Mouse (Mus musculus) hindbrain, embryonic 10.5 days (tissue): ENCODE results near the gene Krtap19-5. TPM values are rescaled to one million over a fixed set of nuclear protein-coding genes. Genes with fewer than 3 reads are reported as not detected.

Source experiments
- polyA plus RNA-seq: library from polyadenylated mRNA; unstranded; fragments of >200 nt; fragmentation: Nextera tagmentation; extraction: Ambion mirVana; gene quantifications from 2 replicates; pipeline ENCODE4 v1.2.1, GENCODE M21; 2016

Krtap19-5 gene
- polyA plus RNA-seq, 1 experiment from 2014 or later, result not detected

Other genes starting within 250 kb of the Krtap19-5 start
- not detected in 2 replicates for gene Krtap26-1, start 248.7 kb downstream of the Krtap19-5 start, polyA plus RNA-seq
- not detected in 2 replicates for gene Krtap27-1, start 224.8 kb downstream of the Krtap19-5 start, polyA plus RNA-seq
- gene 2310061N02Rik, start 188.5 kb downstream of the Krtap19-5 start, polyA plus RNA-seq, result not detected in 2 replicates
- not detected in 2 replicates for gene Krtap13-1, start 167.6 kb downstream of the Krtap19-5 start, polyA plus RNA-seq
- gene Krtap13, start 144.8 kb downstream of the Krtap19-5 start, polyA plus RNA-seq, result not detected in 2 replicates
- gene 2310034C09Rik, start 137.6 kb downstream of the Krtap19-5 start, polyA plus RNA-seq, result not detected in 2 replicates
- gene 2310057N15Rik, start 122.3 kb downstream of the Krtap19-5 start, polyA plus RNA-seq, result not detected in 2 replicates
- not detected in 2 replicates for gene Gm5965, start 118.6 kb downstream of the Krtap19-5 start, polyA plus RNA-seq
- gene Gm20741, start 84.2 kb downstream of the Krtap19-5 start, polyA plus RNA-seq, result not detected in 2 replicates
- gene Krtap15, start 76.2 kb downstream of the Krtap19-5 start, polyA plus RNA-seq, result not detected in 2 replicates
- not detected in 2 replicates for gene Krtap14, start 70.3 kb downstream of the Krtap19-5 start, polyA plus RNA-seq
- not detected in 2 replicates for gene Krtap19-1, start 27.0 kb downstream of the Krtap19-5 start, polyA plus RNA-seq
- not detected in 2 replicates for gene Krtap19-2, start 22.2 kb downstream of the Krtap19-5 start, polyA plus RNA-seq
- gene Krtap19-3, start 18.4 kb downstream of the Krtap19-5 start, polyA plus RNA-seq, result not detected in 2 replicates
- not detected in 2 replicates for gene Krtap19-4, start 11.4 kb downstream of the Krtap19-5 start, polyA plus RNA-seq
- gene Krtap19-9b, start 35.8 kb upstream of the Krtap19-5 start, polyA plus RNA-seq, result not detected in 2 replicates
- gene Krtap16-3, start 66.4 kb upstream of the Krtap19-5 start, polyA plus RNA-seq, result not detected in 2 replicates
- not detected in 2 replicates for gene Krtap22-2, start 114.3 kb upstream of the Krtap19-5 start, polyA plus RNA-seq
- gene Gm10229, start 118.8 kb upstream of the Krtap19-5 start, polyA plus RNA-seq, result not detected in 2 replicates
- gene Krtap6-1, start 135.2 kb upstream of the Krtap19-5 start, polyA plus RNA-seq, result not detected in 2 replicates
- gene Gm10228, start 145.0 kb upstream of the Krtap19-5 start, polyA plus RNA-seq, result not detected in 2 replicates
- gene Krtap6-5, start 151.4 kb upstream of the Krtap19-5 start, polyA plus RNA-seq, result not detected in 2 replicates
- gene 1110025L11Rik, start 167.5 kb upstream of the Krtap19-5 start, polyA plus RNA-seq, result not detected in 2 replicates
- not detected in 2 replicates for gene Krtap6-3, start 187.6 kb upstream of the Krtap19-5 start, polyA plus RNA-seq
- gene Gm6358, start 244.4 kb upstream of the Krtap19-5 start, polyA plus RNA-seq, result not detected in 2 replicates